Mouse (Mus musculus) lung, adult 2 months (tissue): ENCODE data around the gene Barhl1.

Source experiments
- CTCF ChIP-seq: fragments of 200-500 bp; IDR thresholded peaks from 2 replicates; pipeline ENCODE4 v1.5.1; 2011; ENCODE audit warnings: mild to moderate bottlenecking, low read length, control low read depth; ENCODE audit not compliant: insufficient read depth
- POLR2A ChIP-seq: fragments of 200-500 bp; IDR thresholded peaks from 2 replicates; pipeline ENCODE4 v1.6.1; 2011; ENCODE audit warnings: low read depth, mild to moderate bottlenecking, control low read depth, low read length, borderline replicate concordance; ENCODE audit errors: extremely low read depth

DNA sequence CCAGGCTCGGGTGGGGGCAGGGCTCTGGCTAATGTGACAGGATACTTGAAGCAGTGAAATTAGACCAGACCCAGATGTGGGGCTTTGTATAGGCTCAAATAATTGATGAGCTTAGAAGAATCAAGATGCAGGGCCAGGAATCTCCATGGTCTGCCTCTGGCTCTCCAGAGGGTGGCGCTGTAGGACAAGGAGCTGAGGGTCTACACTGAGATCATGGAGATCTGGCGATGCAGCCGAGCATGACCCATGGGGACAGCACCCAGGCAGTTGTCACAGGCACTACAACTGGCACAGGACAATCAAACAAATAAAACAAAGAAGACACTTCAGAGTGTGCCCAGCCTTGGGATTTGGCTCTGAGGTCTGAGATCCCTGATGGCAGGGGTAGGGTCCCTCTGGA, 7.4 kb upstream of the Barhl1 start:
- TF ChIP-seq POLR2A (no peak), CTCF (peak; percentile 92)
